Mouse (Mus musculus) splenic B cell, adult 2 months (primary cell): ENCODE data around the gene Ilf2.

Experiments
- DNase-seq: peaks from one replicate; pipeline ENCODE4 v3.0.0-alpha.2; 2011; ENCODE audit warnings: low read depth, low spot score
- H3K27me3 ChIP-seq: 2 replicates; pipeline ENCODE4 v1.6.1; 2012; ENCODE audit warnings: mild to moderate bottlenecking, low read length, moderate library complexity, mixed read lengths; ENCODE audit not compliant: control insufficient read depth, poor library complexity, insufficient read depth, severe bottlenecking
- H3K36me3 ChIP-seq: 2 replicates; pipeline ENCODE4 v1.6.1; 2012; ENCODE audit warnings: mild to moderate bottlenecking, low read length, moderate library complexity, mixed read lengths; ENCODE audit not compliant: control insufficient read depth, poor library complexity, insufficient read depth, severe bottlenecking

Gene Ilf2

GRCm38 (mm10) chr3:90475831-90476611, at the start of gene Ilf2:
Gene Ilf2, plus strand, starts transcription at chr3:90476126.
- peak; percentile 99 for DNase-seq
- Histone ChIP-seq H3K27me3 (no peaks in the 10 kb centered on the region), H3K36me3 (no peaks in the 10 kb centered on the region)

- no peak for DNase-seq
- no peaks in the 10 kb centered on the region for H3K27me3 ChIP-seq
- peaks cover 2% of the 10 kb centered on the region; the same call in 1 of the 2 replicates for H3K36me3 ChIP-seq
These were observed 48.4 kb upstream of the Ilf2 start for GRCm38 (mm10) chr3:90427574-90427973.

GRCm38 (mm10) chr3:90428186-90428585, 47.7 kb upstream of the Ilf2 start:
- H3K36me3 ChIP-seq = no peaks in the 10 kb centered on the region
- no peaks in the 10 kb centered on the region for H3K27me3 ChIP-seq
- no peak for DNase-seq

GRCm38 (mm10) chr3:90429576-90429975, 46.4 kb upstream of the Ilf2 start:
- H3K36me3 ChIP-seq = no peaks in the 10 kb centered on the region
- H3K27me3 ChIP-seq = no peaks in the 10 kb centered on the region
- DNase-seq = no peak

- DNase-seq = no peak
- H3K27me3 ChIP-seq = no peaks in the 10 kb centered on the region
- no peaks in the 10 kb centered on the region for H3K36me3 ChIP-seq
These were observed 43.6 kb upstream of the Ilf2 start for GRCm38 (mm10) chr3:90432348-90432747.

GRCm38 (mm10) chr3:90432811-90433219, 43.1 kb upstream of the Ilf2 start:
- no peak for DNase-seq
- Histone ChIP-seq H3K27me3 (no peaks in the 10 kb centered on the region), H3K36me3 (no peaks in the 10 kb centered on the region)

- Histone ChIP-seq H3K36me3 (no peaks in the 10 kb centered on the region), H3K27me3 (no peaks in the 10 kb centered on the region)
- DNase-seq = peak; percentile 98
These were observed 42.4 kb upstream of the Ilf2 start, which contains the start of gene Ints3 for GRCm38 (mm10) chr3:90433381-90434020. Gene Ints3, minus strand, starts transcription at chr3:90433622.

- no peaks in the 10 kb centered on the region for H3K27me3 ChIP-seq
- no peak for DNase-seq
- no peaks in the 10 kb centered on the region for H3K36me3 ChIP-seq
These were observed 41.7 kb upstream of the Ilf2 start for GRCm38 (mm10) chr3:90434073-90434730.

- Histone ChIP-seq H3K27me3 (no peaks in the 10 kb centered on the region), H3K36me3 (no peaks in the 10 kb centered on the region)
These were observed 38.8 kb upstream of the Ilf2 start for GRCm38 (mm10) chr3:90437131-90437530.

GRCm38 (mm10) chr3:90440756-90441155, 35.2 kb upstream of the Ilf2 start:
- Histone ChIP-seq H3K27me3 (no peaks in the 10 kb centered on the region), H3K36me3 (no peaks in the 10 kb centered on the region)
- no peak for DNase-seq

More at GRCm38 (mm10) chr3:90437131-90437530, 38.8 kb upstream of the Ilf2 start:
- no peak for DNase-seq

GRCm38 (mm10) chr3:90443977-90444376, 31.9 kb upstream of the Ilf2 start:
- no peak for DNase-seq
- Histone ChIP-seq H3K36me3 (no peaks in the 10 kb centered on the region), H3K27me3 (no peaks in the 10 kb centered on the region)

- H3K36me3 ChIP-seq = no peaks in the 10 kb centered on the region
- DNase-seq = no peak
- H3K27me3 ChIP-seq = no peaks in the 10 kb centered on the region
These were observed 30.3 kb upstream of the Ilf2 start for GRCm38 (mm10) chr3:90445417-90446200.

- no peak for DNase-seq
- no peaks in the 10 kb centered on the region for H3K27me3 ChIP-seq
These were observed 29.4 kb upstream of the Ilf2 start for GRCm38 (mm10) chr3:90446389-90447122.

GRCm38 (mm10) chr3:90447123-90447494, 28.8 kb upstream of the Ilf2 start:
- DNase-seq = no peak
- Histone ChIP-seq H3K36me3 (no peaks in the 10 kb centered on the region), H3K27me3 (no peaks in the 10 kb centered on the region)

More at GRCm38 (mm10) chr3:90446389-90447122, 29.4 kb upstream of the Ilf2 start:
- H3K36me3 ChIP-seq = no peaks in the 10 kb centered on the region
